Mouse (Mus musculus): Measurements from ENCODE around the gene P2ry2. TPM values are rescaled to one million over a fixed set of nuclear protein-coding genes. Genes with fewer than 3 reads are reported as not detected.

P2ry2 gene
- polyA plus RNA-seq, 1 experiment from 2014 or later = not detected

- no peak overlapping the region for H3K4me3 ChIP-seq (ENCODE audit: low read depth, low read length)
- no peak overlapping the region for H3K4me2 ChIP-seq (ENCODE audit: low read depth, low read length)
- peaks cover 8% of the 10 kb centered on the region; the same call in 1 of the 2 replicates for H3K4me1 ChIP-seq (ENCODE audit: control insufficient read depth, insufficient read depth, low read length)
- H3K9ac ChIP-seq (replicated peaks; ENCODE audit: low read depth, low read length) = no peak overlapping the region
- no peaks in the 10 kb centered on the region for H3K9me3 ChIP-seq (ENCODE audit: control insufficient read depth, low read length)
- no peaks in the 10 kb centered on the region for H3K36me3 ChIP-seq (ENCODE audit: control insufficient read depth, insufficient read depth, low read length)
- peaks cover 31% of the 10 kb centered on the region for H3K27me3 ChIP-seq (ENCODE audit: control insufficient read depth, insufficient read depth, low read length)
- WGBS = 64% methylated on average over 3 of the region's 3 CpGs
- no peak overlapping the region for H3K27ac ChIP-seq (ENCODE audit: low read depth, low read length)
- no peak for ATAC-seq (ENCODE audit: low read depth)
Measured at GRCm38 (mm10) chr7:101010741-101011140, 1.9 kb downstream of the P2ry2 start.

- H3K36me3 ChIP-seq (ENCODE audit: control insufficient read depth, insufficient read depth, low read length) = no peaks in the 10 kb centered on the region
- H3K4me2 ChIP-seq (ENCODE audit: low read depth, low read length) = no peak overlapping the region
- WGBS = 74% methylated on average over 2 of the region's 2 CpGs
- H3K27ac ChIP-seq (ENCODE audit: low read depth, low read length) = no peak overlapping the region
- no peaks in the 10 kb centered on the region for H3K9me3 ChIP-seq (ENCODE audit: control insufficient read depth, low read length)
- H3K27me3 ChIP-seq (ENCODE audit: control insufficient read depth, insufficient read depth, low read length) = peaks cover 10% of the 10 kb centered on the region
- no peak for ATAC-seq (ENCODE audit: low read depth)
- H3K9ac ChIP-seq (replicated peaks; ENCODE audit: low read depth, low read length) = no peak overlapping the region
- H3K4me3 ChIP-seq (ENCODE audit: low read depth, low read length) = no peak overlapping the region
- no peaks in the 10 kb centered on the region for H3K4me1 ChIP-seq (ENCODE audit: control insufficient read depth, insufficient read depth, low read length)
Measured at GRCm38 (mm10) chr7:101006201-101006600, 6.5 kb downstream of the P2ry2 start.

- WGBS = 59% methylated on average over 4 of the region's 4 CpGs
- no peaks in the 10 kb centered on the region for H3K9me3 ChIP-seq (ENCODE audit: control insufficient read depth, low read length)
Measured at GRCm38 (mm10) chr7:101005119-101005518, 7.5 kb downstream of the P2ry2 start.

GRCm38 (mm10) chr7:101003442-101004326, 9.0 kb downstream of the P2ry2 start:
- Histone ChIP-seq H3K4me1 (ENCODE audit: control insufficient read depth, insufficient read depth, low read length) (no peaks in the 10 kb centered on the region), H3K4me3 (ENCODE audit: low read depth, low read length) (no peak overlapping the region), H3K36me3 (ENCODE audit: control insufficient read depth, insufficient read depth, low read length) (no peaks in the 10 kb centered on the region), H3K27ac (ENCODE audit: low read depth, low read length) (no peak overlapping the region), H3K27me3 (ENCODE audit: control insufficient read depth, insufficient read depth, low read length) (no peaks in the 10 kb centered on the region), H3K9ac (replicated peaks; ENCODE audit: low read depth, low read length) (no peak overlapping the region), H3K4me2 (ENCODE audit: low read depth, low read length) (no peak overlapping the region), H3K9me3 (ENCODE audit: control insufficient read depth, low read length) (no peaks in the 10 kb centered on the region)
- no peak for ATAC-seq (ENCODE audit: low read depth)
- 75% methylated on average over 11 of the region's 11 CpGs for WGBS

More at GRCm38 (mm10) chr7:101005119-101005518, 7.5 kb downstream of the P2ry2 start:
- Histone ChIP-seq H3K9ac (replicated peaks; ENCODE audit: low read depth, low read length) (no peak overlapping the region), H3K27me3 (ENCODE audit: control insufficient read depth, insufficient read depth, low read length) (peaks cover 5% of the 10 kb centered on the region), H3K36me3 (ENCODE audit: control insufficient read depth, insufficient read depth, low read length) (no peaks in the 10 kb centered on the region), H3K4me1 (ENCODE audit: control insufficient read depth, insufficient read depth, low read length) (no peaks in the 10 kb centered on the region), H3K27ac (ENCODE audit: low read depth, low read length) (no peak overlapping the region), H3K4me2 (ENCODE audit: low read depth, low read length) (no peak overlapping the region), H3K4me3 (ENCODE audit: low read depth, low read length) (no peak overlapping the region)
- no peak for ATAC-seq (ENCODE audit: low read depth)

GRCm38 (mm10) chr7:101002274-101002673, 10.4 kb downstream of the P2ry2 start:
- H3K9ac ChIP-seq (replicated peaks; ENCODE audit: low read depth, low read length) = no peak overlapping the region
- H3K4me3 ChIP-seq (ENCODE audit: low read depth, low read length) = no peak overlapping the region
- no peaks in the 10 kb centered on the region for H3K9me3 ChIP-seq (ENCODE audit: control insufficient read depth, low read length)
- 70% methylated on average over 6 of the region's 6 CpGs for WGBS
- no peaks in the 10 kb centered on the region for H3K27me3 ChIP-seq (ENCODE audit: control insufficient read depth, insufficient read depth, low read length)
- no peaks in the 10 kb centered on the region for H3K36me3 ChIP-seq (ENCODE audit: control insufficient read depth, insufficient read depth, low read length)
- no peak overlapping the region for H3K4me2 ChIP-seq (ENCODE audit: low read depth, low read length)
- no peak overlapping the region for H3K27ac ChIP-seq (ENCODE audit: low read depth, low read length)
- ATAC-seq (ENCODE audit: low read depth) = no peak
- no peaks in the 10 kb centered on the region for H3K4me1 ChIP-seq (ENCODE audit: control insufficient read depth, insufficient read depth, low read length)

- no peak overlapping the region for H3K9ac ChIP-seq (replicated peaks; ENCODE audit: low read depth, low read length)
- H3K9me3 ChIP-seq (ENCODE audit: control insufficient read depth, low read length) = no peaks in the 10 kb centered on the region
- no peak for ATAC-seq (ENCODE audit: low read depth)
- WGBS = 91% methylated on average over 5 of the region's 5 CpGs
- H3K27ac ChIP-seq (ENCODE audit: low read depth, low read length) = no peak overlapping the region
- H3K4me1 ChIP-seq (ENCODE audit: control insufficient read depth, insufficient read depth, low read length) = no peaks in the 10 kb centered on the region
- no peaks in the 10 kb centered on the region for H3K36me3 ChIP-seq (ENCODE audit: control insufficient read depth, insufficient read depth, low read length)
- H3K4me3 ChIP-seq (ENCODE audit: low read depth, low read length) = no peak overlapping the region
- H3K4me2 ChIP-seq (ENCODE audit: low read depth, low read length) = no peak overlapping the region
- H3K27me3 ChIP-seq (ENCODE audit: control insufficient read depth, insufficient read depth, low read length) = no peaks in the 10 kb centered on the region
Measured at GRCm38 (mm10) chr7:100999623-101000022, 13.0 kb downstream of the P2ry2 start.

GRCm38 (mm10) chr7:100998578-100998960, 14.1 kb downstream of the P2ry2 start:
- ATAC-seq (ENCODE audit: low read depth) = no peak
- WGBS = 86% methylated on average over 24 of the region's 24 CpGs

GRCm38 (mm10) chr7:100997951-100998577, 14.6 kb downstream of the P2ry2 start:
- Histone ChIP-seq H3K27ac (ENCODE audit: low read depth, low read length) (no peak overlapping the region), H3K36me3 (ENCODE audit: control insufficient read depth, insufficient read depth, low read length) (no peaks in the 10 kb centered on the region), H3K4me3 (ENCODE audit: low read depth, low read length) (no peak overlapping the region), H3K27me3 (ENCODE audit: control insufficient read depth, insufficient read depth, low read length) (no peaks in the 10 kb centered on the region), H3K4me2 (ENCODE audit: low read depth, low read length) (no peak overlapping the region), H3K9me3 (ENCODE audit: control insufficient read depth, low read length) (no peaks in the 10 kb centered on the region), H3K4me1 (ENCODE audit: control insufficient read depth, insufficient read depth, low read length) (no peaks in the 10 kb centered on the region), H3K9ac (replicated peaks; ENCODE audit: low read depth, low read length) (no peak overlapping the region)
- ATAC-seq (ENCODE audit: low read depth) = no peak
- 88% methylated on average over 31 of the region's 31 CpGs for WGBS

More at GRCm38 (mm10) chr7:100998578-100998960, 14.1 kb downstream of the P2ry2 start:
- Histone ChIP-seq H3K4me2 (ENCODE audit: low read depth, low read length) (no peak overlapping the region), H3K27me3 (ENCODE audit: control insufficient read depth, insufficient read depth, low read length) (no peaks in the 10 kb centered on the region), H3K9ac (replicated peaks; ENCODE audit: low read depth, low read length) (no peak overlapping the region), H3K27ac (ENCODE audit: low read depth, low read length) (no peak overlapping the region), H3K36me3 (ENCODE audit: control insufficient read depth, insufficient read depth, low read length) (no peaks in the 10 kb centered on the region), H3K4me1 (ENCODE audit: control insufficient read depth, insufficient read depth, low read length) (no peaks in the 10 kb centered on the region), H3K9me3 (ENCODE audit: control insufficient read depth, low read length) (no peaks in the 10 kb centered on the region), H3K4me3 (ENCODE audit: low read depth, low read length) (no peak overlapping the region)

- no peak for ATAC-seq (ENCODE audit: low read depth)
- 61% methylated on average over 1 of the region's 1 CpGs for WGBS
Measured at GRCm38 (mm10) chr7:100997215-100997614, 15.5 kb downstream of the P2ry2 start.

More at GRCm38 (mm10) chr7:100997215-100997614, 15.5 kb downstream of the P2ry2 start:
- Histone ChIP-seq H3K27me3 (ENCODE audit: control insufficient read depth, insufficient read depth, low read length) (no peaks in the 10 kb centered on the region), H3K9ac (replicated peaks; ENCODE audit: low read depth, low read length) (no peak overlapping the region), H3K4me3 (ENCODE audit: low read depth, low read length) (no peak overlapping the region), H3K9me3 (ENCODE audit: control insufficient read depth, low read length) (no peaks in the 10 kb centered on the region), H3K36me3 (ENCODE audit: control insufficient read depth, insufficient read depth, low read length) (no peaks in the 10 kb centered on the region), H3K27ac (ENCODE audit: low read depth, low read length) (no peak overlapping the region), H3K4me1 (ENCODE audit: control insufficient read depth, insufficient read depth, low read length) (no peaks in the 10 kb centered on the region), H3K4me2 (ENCODE audit: low read depth, low read length) (no peak overlapping the region)
